Mouse (Mus musculus) heart, adult 2 months (tissue): Measurements from ENCODE around the gene Fkbp6.

Experiments used
- CTCF ChIP-seq: fragments of 200-600 bp; IDR thresholded peaks from 2 replicates; pipeline ENCODE4 v1.8.1; 2022; ENCODE audit warnings: antibody characterized with exemption, mild to moderate bottlenecking, moderate library complexity
- POLR2A ChIP-seq: fragments of 200-500 bp; IDR thresholded peaks from 2 replicates; pipeline ENCODE4 v1.6.1; 2011; ENCODE audit warnings: mild to moderate bottlenecking, low read depth, low read length, control low read depth; ENCODE audit not compliant: insufficient read depth

GRCm38 (mm10) chr5:135280226-135280625 lies 69.6 kb downstream of the Fkbp6 start:
- TF ChIP-seq CTCF (no peak), POLR2A (no peak)
